Mouse (Mus musculus) hematopoietic stem cell, adult 5-6 weeks (primary cell): ENCODE data around the gene Olfr1105. TPM values are rescaled to one million over a fixed set of nuclear protein-coding genes. Genes with fewer than 3 reads are reported as not detected.

ENCODE experiments used
- ATAC-seq, 2 experiments: fragments of 125-278 bp in 1 of 2; replicated peaks in 1 of 2; 2 replicates each; pipeline ENCODE4 v1.8.0; 2016 to 2017; ENCODE audit warnings: inconsistent platforms in 2 of 2, mild to moderate bottlenecking in 2 of 2, moderate number of reproducible peaks in 2 of 2, low read depth in 1 of 2, moderate TSS enrichment in 1 of 2; ENCODE audit not compliant: low FRiP score in 2 of 2, poor library complexity in 2 of 2, severe bottlenecking in 2 of 2, insufficient read depth in 1 of 2, low TSS enrichment in 1 of 2
- total RNA-seq: library from RNA; stranded (forward); fragments of 172-1452, 232-1000 nt; gene quantifications from 2 replicates; pipeline ENCODE4 v1.2.3, GENCODE M21; 2017

Olfr1105 gene
- not detected in 2 replicates for total RNA-seq

DNA sequence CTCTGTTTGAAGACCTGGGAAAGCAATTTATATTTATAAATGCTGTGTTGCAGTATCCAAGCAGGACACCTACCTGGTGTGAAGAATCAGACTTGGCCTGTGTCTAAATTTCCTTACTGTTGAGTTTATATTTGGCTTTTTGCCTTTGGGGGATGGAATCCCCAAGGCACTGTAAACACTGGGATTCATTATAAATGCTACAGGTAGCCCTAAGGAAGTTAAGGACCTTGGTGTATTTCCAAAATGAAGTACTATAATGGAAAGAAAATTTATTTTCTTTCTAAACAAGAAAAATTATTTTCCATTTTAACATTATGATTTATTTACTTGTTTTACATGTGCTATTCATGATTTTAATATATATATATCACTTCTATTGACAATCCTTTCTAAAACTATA lies at the start of gene Olfr1105:
TSS of gene Olfr1105 (minus strand) at position 101 of the 400 bp plus-strand sequence.
- ATAC-seq, result no peak

DNA sequence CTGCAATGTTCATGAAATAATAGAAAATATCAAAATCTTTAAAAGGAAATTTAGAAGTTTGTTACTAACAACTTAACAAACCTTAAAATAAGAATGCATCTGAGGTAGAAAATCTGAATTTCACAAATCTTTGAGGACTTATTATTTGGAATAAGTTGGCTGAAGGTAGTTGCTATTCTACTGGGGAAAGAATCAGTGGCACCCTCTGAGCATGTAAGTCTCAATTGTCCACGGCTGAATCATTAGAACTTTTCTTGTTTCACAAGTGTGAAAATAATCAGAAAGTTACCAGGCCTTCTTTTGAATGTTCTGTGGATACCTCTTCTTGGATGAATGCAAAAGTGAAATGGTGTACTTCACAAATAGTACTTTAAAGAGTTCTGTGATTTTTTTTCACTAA lies 39.4 kb upstream of the Olfr1105 start, which contains the start of gene Olfr1107:
TSS of gene Olfr1107 (minus strand) at position 101 of the 400 bp plus-strand sequence.
- ATAC-seq, result no peak

DNA sequence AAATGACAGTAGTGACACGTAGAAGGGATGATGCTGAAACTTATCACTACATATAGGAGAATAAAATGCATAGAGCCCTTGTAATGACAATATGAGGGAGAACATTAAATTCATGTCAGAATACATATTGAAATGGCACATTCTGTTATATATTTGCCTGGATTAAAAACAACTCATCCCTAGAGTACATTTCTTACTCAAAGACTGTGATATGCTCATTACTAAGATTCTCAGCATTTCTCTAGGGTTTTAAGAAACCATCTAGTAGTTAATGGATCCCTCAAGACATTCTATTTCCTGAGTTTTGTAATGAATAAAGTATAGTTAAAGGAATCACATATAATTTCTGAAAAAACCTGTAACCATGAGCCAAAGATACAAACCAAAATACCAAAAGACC lies 15.8 kb upstream of the Olfr1105 start, which contains the start of gene Olfr1106:
TSS of gene Olfr1106 (minus strand) at position 101 of the 400 bp plus-strand sequence.
- no peak for ATAC-seq

DNA sequence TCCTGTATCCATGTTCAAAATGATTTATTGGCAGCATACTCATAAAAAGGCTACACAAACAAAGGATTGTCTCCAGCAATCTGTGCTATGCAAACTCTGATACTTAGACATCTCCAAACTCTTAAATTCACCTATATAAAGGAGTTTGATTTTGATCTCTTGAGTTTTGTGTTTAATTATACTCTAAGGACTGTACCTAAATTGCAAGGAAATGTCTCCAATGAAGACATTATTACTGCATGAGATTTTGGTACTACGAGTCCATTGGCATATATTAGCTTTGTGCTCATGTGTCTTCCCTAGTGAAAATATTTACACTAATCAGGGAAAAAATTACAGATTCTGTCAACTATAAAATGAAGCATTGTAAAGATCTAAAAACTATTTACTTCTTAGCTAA lies 9.4 kb downstream of the Olfr1105 start, which contains the start of gene Olfr1104:
TSS of gene Olfr1104 (minus strand) at position 101 of the 400 bp plus-strand sequence.
- ATAC-seq, result no peak

DNA sequence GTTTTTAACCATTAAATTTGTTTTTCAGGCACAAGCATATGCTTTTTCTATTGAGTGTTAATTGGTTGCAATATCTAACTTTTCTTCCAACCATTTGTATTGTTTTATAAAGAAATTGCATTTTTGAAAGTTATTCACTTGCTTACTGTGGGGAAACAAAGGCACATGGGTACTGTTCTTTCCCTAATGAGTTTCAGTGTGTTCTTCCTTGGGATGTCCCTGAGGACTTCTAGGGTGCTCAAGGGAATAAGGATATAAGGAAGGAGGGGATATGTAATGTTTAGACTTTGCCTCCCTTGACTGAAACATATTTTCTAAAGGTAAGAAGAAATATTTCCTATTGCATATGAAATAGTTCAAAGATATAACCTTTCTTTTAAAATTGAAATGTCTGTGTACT lies 38.2 kb downstream of the Olfr1105 start, which contains the start of gene Olfr1102:
TSS of gene Olfr1102 (plus strand) at position 301 of the 400 bp plus-strand sequence.
- ATAC-seq, result no peak

DNA sequence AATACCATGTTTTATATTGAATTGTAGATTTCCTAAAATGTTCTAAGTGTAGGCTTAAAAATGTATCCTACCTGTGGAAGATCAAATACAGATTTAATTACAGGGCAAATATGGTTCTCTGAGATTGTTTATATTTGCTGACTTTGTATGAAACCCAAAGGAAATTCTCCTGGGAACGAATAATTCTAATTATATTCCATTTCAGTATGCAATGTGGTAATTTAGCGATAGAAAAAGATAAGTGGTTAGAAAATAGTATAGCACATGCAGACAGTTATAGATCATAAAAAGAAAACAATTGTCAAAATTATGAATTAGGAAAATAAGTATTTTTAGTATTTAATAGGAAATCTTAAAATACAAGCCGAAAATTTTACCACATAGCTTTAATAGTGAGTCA lies 45.2 kb downstream of the Olfr1105 start, which contains the start of gene Olfr1101:
TSS of gene Olfr1101 (minus strand) at position 101 of the 400 bp plus-strand sequence.
- ATAC-seq, result no peak

Other genes with a start within 250 kb of the Olfr1105 start
- not detected in 2 replicates for gene Olfr141, start 226.5 kb downstream of the Olfr1105 start, total RNA-seq
- gene Olfr1094, start 211.9 kb downstream of the Olfr1105 start, total RNA-seq, result not detected in 2 replicates
- gene Olfr1095, start 184.8 kb downstream of the Olfr1105 start, total RNA-seq, result not detected in 2 replicates
- gene Gm13723, start 161.7 kb downstream of the Olfr1105 start, total RNA-seq, result not detected in 2 replicates
- gene Olfr1097, start 144.3 kb downstream of the Olfr1105 start, total RNA-seq, result not detected in 2 replicates
- not detected in 2 replicates for gene Olfr1098, start 112.0 kb downstream of the Olfr1105 start, total RNA-seq
- not detected in 2 replicates for gene Olfr1099, start 75.8 kb downstream of the Olfr1105 start, total RNA-seq
- not detected in 2 replicates for gene Olfr1100, start 56.6 kb downstream of the Olfr1105 start, total RNA-seq
- gene Olfr1101, start 45.3 kb downstream of the Olfr1105 start, total RNA-seq, result not detected in 2 replicates
- not detected in 2 replicates for gene Olfr1102, start 38.1 kb downstream of the Olfr1105 start, total RNA-seq
- not detected in 2 replicates for gene Olfr1104, start 9.5 kb downstream of the Olfr1105 start, total RNA-seq
- gene Olfr1106, start 15.7 kb upstream of the Olfr1105 start, total RNA-seq, result not detected in 2 replicates
- gene Olfr1107, start 39.3 kb upstream of the Olfr1105 start, total RNA-seq, result not detected in 2 replicates
- gene Olfr1109, start 59.5 kb upstream of the Olfr1105 start, total RNA-seq, result not detected in 2 replicates
- not detected in 2 replicates for gene Olfr259, start 78.0 kb upstream of the Olfr1105 start, total RNA-seq
- gene Olfr1110, start 103.8 kb upstream of the Olfr1105 start, total RNA-seq, result not detected in 2 replicates
- gene Olfr1111, start 116.1 kb upstream of the Olfr1105 start, total RNA-seq, result not detected in 2 replicates
- gene Olfr1112, start 151.3 kb upstream of the Olfr1105 start, total RNA-seq, result not detected in 2 replicates
- gene Olfr1113, start 172.4 kb upstream of the Olfr1105 start, total RNA-seq, result not detected in 2 replicates
- gene Olfr1115, start 211.5 kb upstream of the Olfr1105 start, total RNA-seq, result not detected in 2 replicates
- gene Olfr1116, start 231.0 kb upstream of the Olfr1105 start, total RNA-seq, result not detected in 2 replicates